Mouse (Mus musculus) CH12.LX (cell line): ENCODE data around the gene Nacc1. TPM values are rescaled to one million over a fixed set of nuclear protein-coding genes. Genes with fewer than 3 reads are reported as not detected.

ENCODE experiments used
- DNase-seq: peaks from one replicate; pipeline ENCODE4 v3.0.0-alpha.2; 2013; ENCODE audit errors: extremely low read depth
- H3K27ac ChIP-seq: 2 replicates; pipeline ENCODE4 v1.5.1; 2012; ENCODE audit warnings: low read depth, mild to moderate bottlenecking, control low read depth, moderate library complexity; ENCODE audit not compliant: insufficient read depth
- H3K27me3 ChIP-seq: replicated peaks from 2 replicates; pipeline ENCODE3; 2012; ENCODE audit warnings: inconsistent platforms
- H3K36me3 ChIP-seq, 2 experiments: replicated peaks in 1 of 2; 2 replicates each; pipeline versions ENCODE3 to v1.6.1; 2012; ENCODE audit warnings: inconsistent platforms in 1 of 2, low read length in 1 of 2, mild to moderate bottlenecking in 1 of 2, mixed read lengths in 1 of 2, moderate library complexity in 1 of 2; ENCODE audit not compliant: control insufficient read depth in 1 of 2, insufficient read depth in 1 of 2
- H3K4me1 ChIP-seq, 2 experiments: 2 replicates each; pipeline ENCODE4 v1.6.1; 2012; ENCODE audit warnings: inconsistent platforms in 1 of 2, moderate library complexity in 1 of 2; ENCODE audit not compliant: insufficient read depth in 2 of 2, control insufficient read depth in 1 of 2
- H3K4me2 ChIP-seq: 2 replicates; pipeline ENCODE4 v1.6.1; 2012; ENCODE audit warnings: low read depth, mild to moderate bottlenecking, control low read depth; ENCODE audit not compliant: poor library complexity, insufficient read depth, severe bottlenecking
- H3K4me3 ChIP-seq, 3 experiments: fragments of 150-350 bp in 1 of 3; sonication (generic) in 1 of 3; replicated peaks in 1 of 3; 2 replicates each; pipeline versions ENCODE3 to v1.5.1; 2011 to 2012; ENCODE audit warnings: low read depth in 2 of 3, low read length in 2 of 3, mild to moderate bottlenecking in 2 of 3, moderate library complexity in 2 of 3, control low read depth in 1 of 3, improper control_type of control experiment in 1 of 3, inconsistent platforms in 1 of 3, mixed read lengths in 1 of 3; ENCODE audit not compliant: poor library complexity in 1 of 3
- H3K79me2 ChIP-seq: replicated peaks from 2 replicates; pipeline ENCODE4 v1.6.1; 2012; ENCODE audit warnings: mild to moderate bottlenecking, moderate library complexity; ENCODE audit not compliant: control insufficient read depth, poor library complexity, insufficient read depth, severe bottlenecking; ENCODE audit errors: extremely low read depth
- H3K9ac ChIP-seq: 2 replicates; pipeline ENCODE4 v1.6.1; 2012; ENCODE audit warnings: low read depth, mild to moderate bottlenecking, control low read depth, moderate library complexity; ENCODE audit not compliant: insufficient read depth
- H3K9me3 ChIP-seq: replicated peaks from 2 replicates; pipeline ENCODE3; 2012; ENCODE audit warnings: low read length, inconsistent platforms, mixed read lengths
- ELF1 ChIP-seq: IDR thresholded peaks from 2 replicates; pipeline ENCODE4 v1.6.1; 2014; ENCODE audit warnings: low read depth, mild to moderate bottlenecking, inconsistent platforms, low read length, improper control_type of control experiment
- ETS1 ChIP-seq: conservative IDR thresholded peaks from 2 replicates; pipeline ENCODE4 v1.6.1; 2012; ENCODE audit warnings: low read depth, mild to moderate bottlenecking, inconsistent platforms, low read length, improper control_type of control experiment, moderate library complexity
- GABPA ChIP-seq: IDR thresholded peaks from 2 replicates; pipeline ENCODE4 v1.6.1; 2012; ENCODE audit warnings: low read depth, low read length, improper control_type of control experiment, inconsistent platforms; ENCODE audit not compliant: insufficient replicate concordance
- HCFC1 ChIP-seq: IDR thresholded peaks from 2 replicates; pipeline ENCODE4 v1.6.1; 2012; ENCODE audit warnings: low read depth, mild to moderate bottlenecking, inconsistent platforms, low read length, improper control_type of control experiment
- IRF4 ChIP-seq: IDR thresholded peaks from 2 replicates; pipeline ENCODE4 v1.6.1; 2014; ENCODE audit warnings: low read depth, mild to moderate bottlenecking, inconsistent platforms, low read length, improper control_type of control experiment
- JUN ChIP-seq: IDR thresholded peaks from 2 replicates; pipeline ENCODE4 v1.6.1; 2011; ENCODE audit warnings: low read depth, mild to moderate bottlenecking, low read length, improper control_type of control experiment, moderate library complexity; ENCODE audit not compliant: insufficient read depth
- JUND ChIP-seq: conservative IDR thresholded peaks from 2 replicates; pipeline ENCODE4 v1.6.1; 2011; ENCODE audit warnings: low read depth, low read length, improper control_type of control experiment
- KAT2A ChIP-seq: IDR thresholded peaks from 2 replicates; pipeline ENCODE4 v1.6.1; 2012; ENCODE audit warnings: low read length, improper control_type of control experiment, inconsistent platforms; ENCODE audit not compliant: insufficient replicate concordance
- MAFK ChIP-seq: IDR thresholded peaks from 2 replicates; pipeline ENCODE4 v1.6.1; 2011; ENCODE audit warnings: low read length, improper control_type of control experiment; ENCODE audit not compliant: insufficient replicate concordance
- MAZ ChIP-seq: IDR thresholded peaks from 2 replicates; pipeline ENCODE4 v1.6.1; 2012; ENCODE audit warnings: low read depth, mild to moderate bottlenecking, inconsistent platforms, low read length, improper control_type of control experiment, moderate library complexity
- NRF1 ChIP-seq: IDR thresholded peaks from 2 replicates; pipeline ENCODE4 v1.6.1; 2014; ENCODE audit warnings: low read depth, mild to moderate bottlenecking, inconsistent platforms, low read length, improper control_type of control experiment, moderate library complexity
- PAX5 ChIP-seq: IDR thresholded peaks from 2 replicates; pipeline ENCODE4 v1.6.1; 2012; ENCODE audit warnings: low read length, inconsistent platforms, mixed read lengths
- POLR2AphosphoS2 ChIP-seq: IDR thresholded peaks from 2 replicates; pipeline ENCODE4 v1.6.1; 2011; ENCODE audit warnings: low read depth, low read length, improper control_type of control experiment
- RCOR1 ChIP-seq: conservative IDR thresholded peaks from 2 replicates; pipeline ENCODE4 v1.6.1; 2012; ENCODE audit warnings: low read depth, mild to moderate bottlenecking, inconsistent platforms, low read length, improper control_type of control experiment
- TCF12 ChIP-seq: IDR thresholded peaks from 2 replicates; pipeline ENCODE4 v1.6.1; 2014; ENCODE audit warnings: low read depth, mild to moderate bottlenecking, inconsistent platforms, low read length, improper control_type of control experiment
- USF1 ChIP-seq: IDR thresholded peaks from 2 replicates; pipeline ENCODE4 v1.6.1; 2014; ENCODE audit warnings: low read depth, mild to moderate bottlenecking, inconsistent platforms, low read length, improper control_type of control experiment
- USF2 ChIP-seq: conservative IDR thresholded peaks from 2 replicates; pipeline ENCODE4 v1.6.1; 2011; ENCODE audit warnings: low read depth, low read length, improper control_type of control experiment
- ZMIZ1 ChIP-seq: IDR thresholded peaks from 2 replicates; pipeline ENCODE4 v1.6.1; 2012; ENCODE audit warnings: low read depth, mild to moderate bottlenecking, inconsistent platforms, low read length, improper control_type of control experiment
- dilution Hi-C: fragments of 300-500 bp; cut with MboI; formaldehyde crosslinking; loops from 2 replicates; pipeline ENCODE4 v1.14.3; 2020; ENCODE audit warnings: low sequenced_read_pairs; ENCODE audit not compliant: extremely low pct_unique_long_range_greater_than_20kb, extremely low pct_ligation_motif_present
- in situ Hi-C: fragments of 300-500 bp; cut with MboI; formaldehyde crosslinking; loops from 3 replicates; pipeline ENCODE4 v1.14.3; 2019; ENCODE audit warnings: low sequenced_read_pairs, low pct_ligation_motif_present, low pct_unique_long_range_greater_than_20kb, mixed read lengths
- polyA plus RNA-seq: library from polyadenylated mRNA; unstranded; fragments of >175 nt; gene quantifications from 2 replicates; pipeline ENCODE4 v1.2.1, GENCODE M21; 2012; ENCODE audit warnings: low read depth; ENCODE audit not compliant: insufficient read length
- total RNA-seq, 2 experiments: library from RNA; depleted of rRNA; stranded (reverse); fragments of 300-350 nt in 1 of 2; fragments of >200 nt in 1 of 2; gene quantifications; 2 replicates each; pipeline ENCODE4 v1.2.3; 2012 to 2014

Gene Nacc1
- total and polyA plus RNA-seq, 3 experiments, result 23.3 to 84.1 (median 45.1) TPM

GRCm38 (mm10) chr8:84682257-84682656 is 5.4 kb downstream of the Nacc1 start:
- Histone ChIP-seq H3K4me2 (no peak overlapping the region), H3K9me3 (no peaks in the 10 kb centered on the region), H3K27me3 (no peaks in the 10 kb centered on the region), H3K79me2 (peaks cover 93% of the 10 kb centered on the region), H3K4me3 (no peak overlapping the region), H3K9ac (no peak overlapping the region), H3K27ac (no peak overlapping the region), H3K4me1 (peaks cover 21 to 64% of the 10 kb centered on the region in 2 experiments), H3K36me3 (peaks cover 13 to 74% of the 10 kb centered on the region in 2 experiments)
- in situ Hi-C loops, result no loop called here
- dilution Hi-C loops, result no loop called here
- no peak for DNase-seq
- no peak for TF ChIP-seq JUN
- no peak for TF ChIP-seq MAZ
- no peak for TF ChIP-seq PAX5

GRCm38 (mm10) chr8:84681476-84681875 is 6.2 kb downstream of the Nacc1 start:
- Histone ChIP-seq H3K79me2 (peaks cover 87% of the 10 kb centered on the region), H3K27me3 (no peaks in the 10 kb centered on the region), H3K4me3 (no peak overlapping the region), H3K9ac (no peak overlapping the region), H3K36me3 (peaks cover 20 to 81% of the 10 kb centered on the region in 2 experiments), H3K27ac (no peak overlapping the region), H3K9me3 (no peaks in the 10 kb centered on the region), H3K4me1 (peaks cover 21 to 64% of the 10 kb centered on the region in 2 experiments), H3K4me2 (no peak overlapping the region)
- DNase-seq, result no peak
- in situ Hi-C loops (no loop called here), dilution Hi-C loops (no loop called here)
- TF ChIP-seq TCF12, result no peak

GRCm38 (mm10) chr8:84677305-84677704 is 10.4 kb downstream of the Nacc1 start:
- Histone ChIP-seq H3K4me1 (peaks cover 8 to 31% of the 10 kb centered on the region in 2 experiments; a peak in 3 of 4 replicates), H3K4me3 (no peak overlapping the region), H3K79me2 (peaks cover 50% of the 10 kb centered on the region), H3K36me3 (peaks cover 51 to 90% of the 10 kb centered on the region in 2 experiments), H3K9ac (no peak overlapping the region), H3K27ac (no peak overlapping the region), H3K27me3 (no peaks in the 10 kb centered on the region), H3K4me2 (no peak overlapping the region), H3K9me3 (no peaks in the 10 kb centered on the region)
- no peak for DNase-seq
- in situ Hi-C loops, result no loop called here
- dilution Hi-C loops, result no loop called here
- TF ChIP-seq KAT2A (no peak), RCOR1 (no peak), GABPA (no peak), POLR2AphosphoS2 (no peak), ZMIZ1 (no peak), ETS1 (no peak), USF1 (no peak), ELF1 (no peak), IRF4 (no peak), MAFK (no peak), JUND (no peak), HCFC1 (no peak), NRF1 (no peak), USF2 (no peak), JUN (no peak)
